Mouse (Mus musculus) intestine, embryonic 14.5 days (tissue): ENCODE results near the gene Bag2. TPM values are rescaled to one million over a fixed set of nuclear protein-coding genes. Genes with fewer than 3 reads are reported as not detected.

Experiments used
- ATAC-seq: fragments of 200-750 bp; cut with Nextera tagmentation; replicated peaks from 2 replicates; pipeline ENCODE4 v1.8.0; 2017; ENCODE audit warnings: low read depth, moderate number of reproducible peaks, moderate TSS enrichment, moderate library complexity; ENCODE audit not compliant: low FRiP score, low TSS enrichment
- DNase-seq: peaks from one replicate; pipeline ENCODE4 v3.0.0-alpha.2; 2018; ENCODE audit warnings: low spot score
- H3K27ac ChIP-seq: fragments of 300-500 bp; sonication (generic); 2 replicates; pipeline ENCODE4 v1.5.1; 2014; ENCODE audit warnings: low read depth, mild to moderate bottlenecking, control low read depth
- H3K27me3 ChIP-seq: fragments of 300-500 bp; sonication (generic); replicated peaks from 2 replicates; pipeline ENCODE4 v1.6.1; 2014; ENCODE audit warnings: low read length, control low read depth; ENCODE audit not compliant: control insufficient read depth, insufficient read depth
- H3K36me3 ChIP-seq: fragments of 300-500 bp; sonication (generic); 2 replicates; pipeline ENCODE4 v1.6.1; 2014; ENCODE audit warnings: low read length, control low read depth; ENCODE audit not compliant: control insufficient read depth, insufficient read depth
- H3K4me1 ChIP-seq: fragments of 300-500 bp; sonication (generic); replicated peaks from 2 replicates; pipeline ENCODE4 v1.6.1; 2014; ENCODE audit warnings: low read length, control low read depth, mixed read lengths; ENCODE audit not compliant: control insufficient read depth, insufficient read depth
- H3K4me2 ChIP-seq: fragments of 300-500 bp; sonication (generic); 2 replicates; pipeline ENCODE4 v1.6.1; 2014; ENCODE audit warnings: low read length
- H3K4me3 ChIP-seq: fragments of 300-500 bp; sonication (generic); 2 replicates; pipeline ENCODE4 v1.5.1; 2014; ENCODE audit warnings: low read depth, low read length, control low read depth, mixed read lengths
- H3K9ac ChIP-seq: fragments of 300-500 bp; sonication (generic); 2 replicates; pipeline ENCODE4 v1.6.1; 2014; ENCODE audit warnings: mild to moderate bottlenecking, low read length
- H3K9me3 ChIP-seq: fragments of 300-500 bp; sonication (generic); 2 replicates; pipeline ENCODE4 v1.6.1; 2016; ENCODE audit warnings: low read length, control low read depth; ENCODE audit not compliant: control insufficient read depth
- WGBS: fragments of 180-500 bp; shearing (Covaris S2); extraction: QIAGEN DNeasy Blood & Tissue Kit; methylation state at CpG from one replicate; pipeline ENCODE4 v1.1.7; 2014; 5-methylcytosine and 5-hydroxymethylcytosine counted together
- polyA plus RNA-seq: library from polyadenylated mRNA; unstranded; fragments of >200 nt; fragmentation: Nextera tagmentation; extraction: Ambion mirVana; gene quantifications from 2 replicates; pipeline ENCODE4 v1.2.1, GENCODE M21; 2014

Bag2 gene
- 71.9 and 73.1 TPM in 2 replicates for polyA plus RNA-seq

DNA sequence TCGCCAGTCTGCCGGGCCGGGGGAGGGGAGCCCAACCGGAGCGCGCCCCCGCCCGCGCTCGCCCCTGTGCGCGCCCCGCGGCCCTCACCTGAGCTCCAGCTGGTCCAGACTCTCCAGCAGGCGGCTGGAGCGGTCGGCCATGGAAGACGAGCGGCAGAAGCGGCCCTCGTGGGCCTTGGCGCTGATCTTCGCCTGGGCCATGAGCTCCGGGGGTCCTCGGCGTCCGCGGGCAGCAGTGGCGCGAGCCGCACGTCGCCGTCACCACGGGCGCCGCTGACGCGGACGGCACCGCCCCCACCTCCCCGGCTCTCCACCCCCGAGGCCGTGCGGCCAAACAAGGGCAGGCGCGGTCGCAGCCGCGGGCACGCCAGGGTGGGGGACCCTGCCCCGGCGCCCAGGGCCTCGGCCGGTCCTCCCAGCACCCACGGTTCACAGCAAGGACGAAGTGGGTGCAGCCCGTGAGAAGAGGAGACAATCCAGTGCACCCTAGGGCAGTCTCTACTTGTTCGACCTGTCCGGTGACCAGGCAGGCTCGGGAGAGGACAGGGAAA lies at the start of gene Bag2:
Gene Bag2, minus strand, starts transcription at position 305 of the 551 bp plus-strand sequence.
- DNase-seq (peak; percentile 82), ATAC-seq (peak; percentile 87)
- WGBS: 1% methylated on average over 56 of the region's 61 CpGs
- Histone ChIP-seq H3K27me3 (no peaks in the 10 kb centered on the region), H3K4me3 (peak within 1 kb of the TSS; percentile 65), H3K27ac (peak within 1 kb of the TSS; percentile 55; the same call in 1 of the 2 replicates), H3K9me3 (no peaks in the 10 kb centered on the region), H3K4me1 (peaks cover 6% of the 10 kb centered on the region; the same call in 1 of the 2 replicates), H3K4me2 (peak within 1 kb of the TSS; percentile 86), H3K36me3 (peaks cover 23% of the 10 kb centered on the region; the same call in 1 of the 2 replicates), H3K9ac (peak within 1 kb of the TSS; percentile 87)

- no peak for ATAC-seq
- Histone ChIP-seq H3K4me1 (no peaks in the 10 kb centered on the region), H3K9me3 (no peaks in the 10 kb centered on the region), H3K27me3 (no peaks in the 10 kb centered on the region), H3K9ac (no peak overlapping the region), H3K4me2 (no peak overlapping the region), H3K4me3 (no peak overlapping the region), H3K36me3 (peaks cover 86% of the 10 kb centered on the region), H3K27ac (no peak overlapping the region)
- 94% methylated on average over 2 of the region's 2 CpGs for WGBS
- DNase-seq: no peak
Observed at GRCm38 (mm10) chr1:33803323-33803722, 45.7 kb upstream of the Bag2 start.

- ATAC-seq (no peak), DNase-seq (no peak)
- Histone ChIP-seq H3K4me3 (no peak overlapping the region), H3K27ac (no peak overlapping the region), H3K36me3 (peaks cover 76% of the 10 kb centered on the region), H3K4me2 (no peak overlapping the region), H3K27me3 (no peaks in the 10 kb centered on the region), H3K9ac (no peak overlapping the region), H3K4me1 (no peaks in the 10 kb centered on the region), H3K9me3 (no peaks in the 10 kb centered on the region)
- WGBS: 83% methylated on average over 3 of the region's 3 CpGs
Observed at GRCm38 (mm10) chr1:33799620-33800019, 42.0 kb upstream of the Bag2 start.

DNA sequence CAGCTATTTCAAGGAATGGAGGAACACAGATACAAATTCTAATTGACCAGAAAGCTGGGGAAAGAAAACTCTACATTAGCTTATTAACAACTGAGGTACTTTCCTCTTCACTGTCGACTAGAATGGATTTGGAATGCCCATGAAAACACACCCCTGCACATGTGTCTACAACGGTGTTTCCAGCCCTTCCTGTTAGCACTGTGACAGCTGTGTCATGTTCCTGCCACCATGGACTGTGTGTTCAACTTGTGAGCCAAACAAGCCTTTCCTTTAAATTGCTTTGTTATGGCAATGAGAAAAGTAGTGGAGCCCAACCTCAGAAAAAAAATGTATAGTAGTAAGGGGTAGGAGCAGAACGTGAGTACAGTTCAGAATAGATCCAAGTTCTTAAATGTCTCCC lies 30.9 kb upstream of the Bag2 start:
- ATAC-seq: no peak
- WGBS: 51% methylated on average over 3 of the region's 3 CpGs
- Histone ChIP-seq H3K4me3 (no peak overlapping the region), H3K4me2 (no peak overlapping the region), H3K36me3 (peaks cover 6% of the 10 kb centered on the region), H3K9ac (no peak overlapping the region), H3K9me3 (no peaks in the 10 kb centered on the region), H3K27me3 (no peaks in the 10 kb centered on the region), H3K4me1 (no peaks in the 10 kb centered on the region), H3K27ac (no peak overlapping the region)
- no peak for DNase-seq

- Histone ChIP-seq H3K27me3 (no peaks in the 10 kb centered on the region), H3K4me1 (no peaks in the 10 kb centered on the region), H3K27ac (no peak overlapping the region), H3K4me3 (no peak overlapping the region), H3K36me3 (peaks cover 10% of the 10 kb centered on the region), H3K4me2 (no peak overlapping the region), H3K9me3 (no peaks in the 10 kb centered on the region), H3K9ac (no peak overlapping the region)
- no peak for DNase-seq
- whole genome bisulfite sequencing: 69% methylated on average over 5 of the region's 5 CpGs
- no peak for ATAC-seq
Observed at GRCm38 (mm10) chr1:33788072-33788471, 30.5 kb upstream of the Bag2 start.

- Histone ChIP-seq H3K27me3 (no peaks in the 10 kb centered on the region), H3K4me1 (no peaks in the 10 kb centered on the region), H3K4me3 (no peak overlapping the region), H3K9ac (no peak overlapping the region), H3K36me3 (peaks cover 26% of the 10 kb centered on the region), H3K27ac (no peak overlapping the region), H3K9me3 (no peaks in the 10 kb centered on the region), H3K4me2 (no peak overlapping the region)
- DNase-seq (no peak), ATAC-seq (no peak)
- WGBS: 95% methylated on average over 5 of the region's 5 CpGs
Observed at GRCm38 (mm10) chr1:33784561-33784960, 27.0 kb upstream of the Bag2 start.

DNA sequence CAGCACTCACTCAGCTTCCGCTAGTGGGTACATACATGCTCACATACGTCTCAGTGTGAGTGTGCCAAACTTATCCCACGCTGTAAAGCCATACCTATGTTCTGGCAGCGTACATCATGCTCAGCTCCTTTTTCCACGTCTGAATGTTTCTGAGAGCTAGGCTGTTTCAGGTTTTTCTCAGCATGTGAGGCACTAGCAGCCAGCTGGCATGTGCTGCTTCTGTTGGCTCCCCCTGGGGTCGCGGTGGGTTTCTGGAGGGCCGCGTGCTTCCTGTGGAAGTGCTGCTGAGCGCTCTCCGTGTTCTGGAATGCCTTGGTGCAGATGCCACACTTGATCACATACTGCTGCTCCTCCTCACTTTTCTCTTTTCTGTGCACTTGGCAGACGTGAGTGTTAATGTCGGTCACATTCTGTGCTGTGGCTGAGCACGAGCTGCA lies 18.6 kb upstream of the Bag2 start:
- ATAC-seq: no peak

DNA sequence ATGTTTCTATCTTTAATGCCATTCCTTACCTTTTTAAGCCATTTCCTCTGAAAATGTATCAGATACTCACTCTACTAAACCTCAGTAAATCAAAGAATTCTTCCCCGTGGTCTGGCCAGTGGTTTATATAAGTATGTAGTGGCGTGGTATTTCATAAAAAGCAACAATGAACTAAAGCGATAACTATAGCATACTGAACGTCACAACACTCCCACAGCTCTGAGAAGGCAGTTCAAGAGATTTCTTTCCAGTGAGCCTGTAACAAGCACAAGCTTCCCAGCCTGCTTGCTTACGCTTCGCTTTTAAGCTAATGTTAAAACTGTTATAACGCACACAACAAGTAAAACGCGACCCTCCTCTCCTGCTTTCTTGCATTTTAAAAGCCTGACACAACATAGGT lies 14.5 kb upstream of the Bag2 start:
- no peak for ATAC-seq
- Histone ChIP-seq H3K9ac (no peak overlapping the region), H3K4me2 (no peak overlapping the region), H3K27me3 (no peaks in the 10 kb centered on the region), H3K36me3 (peaks cover 83% of the 10 kb centered on the region), H3K9me3 (no peaks in the 10 kb centered on the region), H3K4me3 (no peak overlapping the region), H3K27ac (no peak overlapping the region), H3K4me1 (no peaks in the 10 kb centered on the region)
- no peak for DNase-seq
- WGBS: 91% methylated on average over 9 of the region's 9 CpGs

More for the DNA sequence above, 18.6 kb upstream of the Bag2 start:
- Histone ChIP-seq H3K27ac (no peak overlapping the region), H3K27me3 (no peaks in the 10 kb centered on the region), H3K4me2 (no peak overlapping the region), H3K4me3 (no peak overlapping the region), H3K9me3 (no peaks in the 10 kb centered on the region), H3K4me1 (no peaks in the 10 kb centered on the region), H3K36me3 (peaks cover 62% of the 10 kb centered on the region), H3K9ac (no peak overlapping the region)
- WGBS: 83% methylated on average over 14 of the region's 14 CpGs
- no peak for DNase-seq

DNA sequence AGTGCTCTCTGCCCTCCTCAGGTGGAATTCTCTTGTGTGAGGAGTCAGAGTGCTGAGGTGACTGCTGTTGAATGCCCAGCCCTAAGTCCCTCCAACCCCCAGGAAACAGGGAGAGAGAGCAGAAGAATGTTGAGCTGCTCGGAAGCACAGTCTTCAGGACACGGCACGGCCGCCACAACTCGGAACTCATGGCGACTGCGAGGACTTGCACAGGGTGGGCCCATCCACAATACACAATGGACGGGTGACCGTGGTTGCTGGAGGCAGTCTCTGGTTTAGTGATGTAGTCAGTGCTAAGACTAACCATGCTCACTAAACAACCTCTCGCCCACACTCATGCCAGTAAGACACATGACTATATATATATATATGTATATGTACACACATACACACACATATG lies 14.0 kb upstream of the Bag2 start:
- WGBS: 93% methylated on average over 10 of the region's 10 CpGs

More for the DNA sequence above, 14.0 kb upstream of the Bag2 start:
- no peak for DNase-seq
- Histone ChIP-seq H3K9ac (no peak overlapping the region), H3K4me3 (no peak overlapping the region), H3K27ac (no peak overlapping the region), H3K4me2 (no peak overlapping the region), H3K9me3 (no peaks in the 10 kb centered on the region), H3K36me3 (peaks cover 80% of the 10 kb centered on the region), H3K4me1 (no peaks in the 10 kb centered on the region), H3K27me3 (no peaks in the 10 kb centered on the region)
- ATAC-seq: no peak
